Mouse (Mus musculus) olfactory bulb, adult 2 months (tissue): ENCODE measurements around the gene Tmem160.

Experiments used
- CTCF ChIP-seq: fragments of 200-500 bp; IDR thresholded peaks from 2 replicates; pipeline ENCODE4 v1.5.1; 2012; ENCODE audit warnings: low read depth, mild to moderate bottlenecking, low read length, moderate library complexity; ENCODE audit not compliant: insufficient read depth
- POLR2A ChIP-seq: fragments of 200-500 bp; IDR thresholded peaks from 2 replicates; pipeline ENCODE4 v1.6.1; 2012; ENCODE audit warnings: mild to moderate bottlenecking, low read depth, low read length, moderate library complexity; ENCODE audit not compliant: insufficient read depth

DNA sequence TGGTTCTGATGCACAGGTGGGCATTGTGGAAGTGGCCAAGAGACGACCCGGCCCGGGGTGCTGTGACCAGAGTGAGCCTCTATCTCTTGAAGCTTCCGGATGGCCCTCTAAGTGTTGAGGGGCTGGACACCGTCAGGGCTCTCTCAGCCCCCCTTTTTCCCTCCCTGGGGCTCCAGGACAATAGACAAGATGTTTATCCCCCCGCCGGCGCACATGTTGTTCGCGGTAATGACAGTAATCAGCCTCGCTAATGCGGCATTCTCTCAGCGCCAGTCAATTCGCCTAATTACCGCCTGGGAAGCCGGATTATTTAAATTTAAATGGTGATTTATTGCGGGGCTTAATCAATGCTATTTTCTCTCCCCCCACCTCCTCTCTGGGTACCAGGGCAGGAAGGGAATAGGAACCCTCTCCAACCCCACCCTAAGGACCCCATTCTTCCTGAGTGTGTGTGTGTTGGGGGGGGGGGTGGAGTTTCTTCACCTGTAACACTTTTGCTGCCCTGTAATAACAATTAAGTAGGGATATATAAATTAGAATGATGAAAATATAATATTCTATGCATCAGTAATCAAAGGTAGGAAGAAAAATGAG lies 19.6 kb downstream of the Tmem160 start:
- no peak for TF ChIP-seq CTCF
- no peak for TF ChIP-seq POLR2A
